Mouse (Mus musculus): ENCODE results near the gene Tango2.

DNA sequence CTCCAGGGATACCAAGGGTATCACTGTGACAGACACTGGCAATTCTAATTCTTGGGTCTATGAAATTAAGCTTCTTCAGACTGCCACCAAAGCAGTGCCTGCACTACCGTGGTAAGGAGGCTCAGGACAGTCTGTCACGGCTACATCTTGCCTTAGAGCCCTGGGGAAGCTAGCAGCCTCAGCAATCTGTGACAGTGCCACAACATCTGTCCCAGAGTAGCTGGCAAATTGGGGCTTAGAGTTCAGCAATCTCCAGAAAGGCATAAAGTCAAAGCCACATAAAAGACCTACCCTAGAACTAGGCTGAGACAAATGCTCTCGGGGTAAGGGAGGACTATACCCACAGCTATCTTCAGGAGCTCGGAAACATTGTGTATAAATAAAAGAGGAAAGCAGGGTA lies 22.2 kb downstream of the Tango2 start:
- TF ChIP-seq CTCF (IDR thresholded peaks at IDR 0.05; ENCODE audit: control insufficient read depth, insufficient read depth, insufficient read length), result no peak
- TF ChIP-seq CEBPB (IDR thresholded peaks at IDR 0.05; ENCODE audit: low read depth), result no peak
- no peak for TF ChIP-seq FOSL1 (IDR thresholded peaks at IDR 0.05; ENCODE audit: insufficient read depth, low read length, poor library complexity, severe bottlenecking)
